Mouse (Mus musculus): ENCODE measurements around the gene Prune2. TPM values are rescaled to one million over a fixed set of nuclear protein-coding genes. Genes with fewer than 3 reads are reported as not detected.

Gene Prune2
- total RNA-seq, 1 experiment from 2014 or later = 17.4 TPM

- no peak for DNase-seq
Measured at GRCm38 (mm10) chr19:17207141-17207540, 251.2 kb downstream of the Prune2 start.

GRCm38 (mm10) chr19:17210541-17210940 lies 254.6 kb downstream of the Prune2 start:
- no peak for DNase-seq

GRCm38 (mm10) chr19:17214896-17215520 lies 259.1 kb downstream of the Prune2 start:
- no peak for DNase-seq

GRCm38 (mm10) chr19:17218195-17218594 lies 262.3 kb downstream of the Prune2 start:
- no peak for DNase-seq

GRCm38 (mm10) chr19:17223801-17224200 lies 267.9 kb downstream of the Prune2 start:
- DNase-seq = no peak

- DNase-seq = no peak
Measured at GRCm38 (mm10) chr19:17225570-17226083, 269.7 kb downstream of the Prune2 start.

- DNase-seq = peak; percentile 40
Measured at GRCm38 (mm10) chr19:17226096-17226495, 270.2 kb downstream of the Prune2 start.

GRCm38 (mm10) chr19:17230013-17230412 lies 274.1 kb downstream of the Prune2 start:
- DNase-seq = no peak

- no peak for DNase-seq
Measured at GRCm38 (mm10) chr19:17238471-17238870, 282.6 kb downstream of the Prune2 start.

- no peak for DNase-seq
Measured at GRCm38 (mm10) chr19:17240170-17241077, 284.5 kb downstream of the Prune2 start.

GRCm38 (mm10) chr19:17241206-17241605 lies 285.3 kb downstream of the Prune2 start:
- no peak for DNase-seq

- no peak for DNase-seq
Measured at GRCm38 (mm10) chr19:17242962-17243361, 287.0 kb downstream of the Prune2 start.

GRCm38 (mm10) chr19:17244544-17244943 lies 288.6 kb downstream of the Prune2 start:
- DNase-seq = no peak

- no peak for DNase-seq
Measured at GRCm38 (mm10) chr19:17247352-17247925, 291.5 kb downstream of the Prune2 start.

GRCm38 (mm10) chr19:17249691-17250090 lies 293.8 kb downstream of the Prune2 start:
- no peak for DNase-seq

GRCm38 (mm10) chr19:17250801-17251200 lies 294.9 kb downstream of the Prune2 start:
- DNase-seq = no peak

- no peak for DNase-seq
Measured at GRCm38 (mm10) chr19:17251453-17251852, 295.5 kb downstream of the Prune2 start.

- no peak for DNase-seq
Measured at GRCm38 (mm10) chr19:17252845-17253244, 296.9 kb downstream of the Prune2 start.

GRCm38 (mm10) chr19:17255511-17255910 lies 299.6 kb downstream of the Prune2 start:
- DNase-seq = no peak

GRCm38 (mm10) chr19:17256388-17256787 lies 300.5 kb downstream of the Prune2 start:
- no peak for DNase-seq

GRCm38 (mm10) chr19:17256867-17257266 lies 300.9 kb downstream of the Prune2 start:
- DNase-seq = no peak

GRCm38 (mm10) chr19:17263181-17263580 lies 307.3 kb downstream of the Prune2 start:
- no peak for DNase-seq
